Mouse (Mus musculus) adrenal gland, adult (tissue): ENCODE results near the gene Nr5a2.

Experiments
- DNase-seq, 2 experiments: peaks; one replicate each; pipeline ENCODE4 v3.0.0; 2022 to 2023; ENCODE audit warnings: low spot score in 1 of 2; ENCODE audit not compliant: inconsistent age in 2 of 2

Gene Nr5a2

GRCm38 (mm10) chr1:136910741-136911593 is 49.3 kb downstream of the Nr5a2 start:
- peak; percentile 22 to 77 for DNase-seq

DNA sequence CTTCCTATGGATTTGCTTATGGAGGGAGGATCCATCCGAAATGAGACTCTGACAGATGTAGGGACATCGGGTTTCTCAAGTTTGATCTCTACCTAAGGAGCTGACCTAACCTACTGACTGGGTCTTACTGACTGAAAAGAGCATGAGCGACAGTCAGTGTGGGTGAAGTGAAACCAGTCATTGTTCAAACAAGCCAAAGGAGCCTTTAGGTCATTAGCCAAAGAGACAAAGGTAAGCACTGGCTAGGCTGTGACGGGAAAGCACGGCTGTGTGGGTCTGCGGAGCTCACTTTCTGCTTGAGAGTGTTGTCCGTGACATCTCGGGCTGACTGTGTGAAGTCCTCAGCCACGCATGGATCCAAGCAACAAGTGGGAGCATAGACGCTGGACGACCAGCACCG is 50.1 kb downstream of the Nr5a2 start:
- no peak for DNase-seq

- DNase-seq = no peak
Measured at GRCm38 (mm10) chr1:136909494-136910037, 50.7 kb downstream of the Nr5a2 start.

- DNase-seq = no peak
Measured at GRCm38 (mm10) chr1:136898130-136898529, 62.1 kb downstream of the Nr5a2 start.

GRCm38 (mm10) chr1:136896351-136896750 is 63.9 kb downstream of the Nr5a2 start:
- DNase-seq = no peak

DNA sequence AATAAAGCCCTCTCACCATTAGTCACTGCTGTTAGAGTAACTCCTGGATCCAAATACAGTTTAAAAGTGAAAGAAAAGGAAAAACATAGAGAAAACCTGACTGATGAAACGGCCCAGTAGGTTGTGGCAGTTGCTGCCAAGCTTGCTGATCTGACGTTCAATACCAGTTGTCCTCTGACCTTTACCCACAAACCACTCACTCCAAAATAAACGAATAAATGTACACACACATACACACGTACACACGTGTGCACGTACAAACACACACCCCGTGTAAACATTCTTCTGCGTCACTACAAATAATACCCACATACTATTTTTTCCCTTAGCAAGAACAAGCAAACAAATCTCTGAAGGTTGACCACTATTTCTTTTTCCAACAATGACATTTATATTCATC is 64.4 kb downstream of the Nr5a2 start:
- no peak for DNase-seq

GRCm38 (mm10) chr1:136894753-136895152 is 65.5 kb downstream of the Nr5a2 start:
- DNase-seq = no peak

DNA sequence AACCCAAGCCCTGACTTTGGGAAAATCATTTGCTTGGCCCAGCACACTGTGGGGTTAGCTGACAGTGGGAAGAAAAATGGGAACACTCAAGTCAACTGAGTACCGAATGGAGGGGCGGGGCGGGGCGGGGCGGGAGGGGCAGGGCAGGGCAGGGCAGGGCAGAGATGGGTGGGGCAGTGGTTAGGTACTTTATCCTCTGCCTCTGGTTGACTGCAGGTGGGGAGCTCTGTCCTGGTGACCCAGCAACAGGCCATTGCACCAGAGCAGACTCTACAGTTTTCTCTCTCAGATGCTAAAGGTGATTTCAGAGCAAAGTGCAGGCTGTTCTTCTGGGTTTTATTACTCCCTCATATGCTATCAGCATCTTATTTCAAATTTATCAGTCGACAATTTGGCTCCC is 67.1 kb downstream of the Nr5a2 start:
- DNase-seq = no peak

- DNase-seq = no peak
Measured at GRCm38 (mm10) chr1:136890439-136890838, 69.8 kb downstream of the Nr5a2 start.

DNA sequence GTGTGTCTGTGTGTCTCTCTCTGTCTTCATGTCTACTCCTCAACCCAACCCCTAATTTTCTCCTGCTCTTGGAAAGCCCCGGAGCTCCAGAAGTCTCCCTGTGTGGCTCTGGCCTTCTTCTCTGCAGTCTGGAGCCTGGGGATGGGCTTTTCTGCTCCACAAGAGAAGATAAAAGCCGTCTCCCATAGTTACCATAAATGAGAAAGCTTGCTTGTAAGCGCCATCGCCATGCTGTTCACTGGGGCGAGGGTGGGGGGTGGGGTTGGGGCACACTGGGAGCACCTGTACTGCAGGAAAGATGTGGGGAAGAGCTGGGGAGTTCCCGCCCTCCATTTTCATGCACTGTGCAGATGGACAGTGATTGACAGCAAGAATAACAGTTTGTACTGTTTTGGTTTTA is 71.5 kb downstream of the Nr5a2 start:
- no peak for DNase-seq

- no peak for DNase-seq
Measured at GRCm38 (mm10) chr1:136886678-136887077, 73.6 kb downstream of the Nr5a2 start.

- DNase-seq = no peak
Measured at GRCm38 (mm10) chr1:136883458-136884174, 76.6 kb downstream of the Nr5a2 start.

- no peak for DNase-seq
Measured at GRCm38 (mm10) chr1:136880260-136880659, 80.0 kb downstream of the Nr5a2 start.

DNA sequence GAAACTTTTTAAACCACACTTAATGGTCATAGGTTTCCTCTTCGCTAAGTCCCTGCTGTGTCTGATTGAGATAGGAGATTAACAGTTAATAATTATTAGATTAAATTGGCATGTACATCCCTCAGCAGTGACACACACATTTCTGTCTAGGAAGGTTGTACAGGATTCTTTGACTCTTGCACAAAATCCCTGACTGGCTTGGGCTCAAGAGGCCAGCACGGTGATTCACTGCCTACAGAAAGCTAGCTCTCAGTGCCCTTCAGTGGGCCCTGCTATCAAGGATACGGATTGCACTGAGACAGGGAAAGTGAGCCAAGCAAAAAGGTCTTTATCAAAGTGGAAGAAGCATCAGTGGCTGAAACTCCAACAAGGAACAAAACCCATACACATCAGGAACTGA is 85.2 kb downstream of the Nr5a2 start:
- peak; percentile 53 to 88 for DNase-seq

- DNase-seq = no peak
Measured at GRCm38 (mm10) chr1:136868955-136869354, 91.3 kb downstream of the Nr5a2 start.

GRCm38 (mm10) chr1:136868285-136868684 is 92.0 kb downstream of the Nr5a2 start:
- DNase-seq = no peak

GRCm38 (mm10) chr1:136866481-136867092 is 93.7 kb downstream of the Nr5a2 start:
- DNase-seq = peak in 1 of 2 experiments; percentile 40

GRCm38 (mm10) chr1:136863209-136863608 is 97.0 kb downstream of the Nr5a2 start:
- no peak for DNase-seq

GRCm38 (mm10) chr1:136859454-136859853 is 100.8 kb downstream of the Nr5a2 start:
- peak; percentile 16 to 61 for DNase-seq

- DNase-seq = no peak
Measured at GRCm38 (mm10) chr1:136858724-136859123, 101.5 kb downstream of the Nr5a2 start.

GRCm38 (mm10) chr1:136856104-136856503 is 104.1 kb downstream of the Nr5a2 start:
- no peak for DNase-seq

DNA sequence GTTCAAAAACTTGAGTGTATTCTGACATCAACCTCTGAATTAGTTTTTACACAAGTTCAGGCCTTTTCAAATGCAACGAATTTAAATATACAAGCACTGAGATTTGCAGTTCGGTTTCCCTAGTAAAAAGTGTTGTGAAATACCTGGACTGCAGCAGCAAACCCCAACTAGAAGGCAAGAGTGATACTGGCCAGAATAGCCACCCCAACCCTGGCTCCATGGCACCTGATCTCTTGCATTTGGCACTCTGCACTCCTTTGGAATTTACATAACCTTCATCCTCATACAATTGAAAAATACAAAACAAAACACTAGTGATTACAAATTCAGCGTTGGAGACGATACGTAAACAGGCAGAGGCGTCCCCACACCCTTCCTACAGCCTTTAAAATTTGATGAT is 111.5 kb downstream of the Nr5a2 start:
- DNase-seq = no peak
